Mouse (Mus musculus) megakaryocyte, embryonic 14.5 days (primary cell): ENCODE results near the gene Zfp536.

Experiments
- FLI1 ChIP-seq: IDR thresholded peaks from 2 replicates; pipeline ENCODE4 v1.6.1; 2012; ENCODE audit warnings: low read length, inconsistent platforms, mixed read lengths
- GATA1 ChIP-seq: IDR thresholded peaks from 3 replicates; pipeline ENCODE4 v1.6.1; 2012; ENCODE audit warnings: mixed read lengths, low read length, inconsistent platforms, borderline replicate concordance

- TF ChIP-seq GATA1 (no peak), FLI1 (no peak)
These were observed 4.4 kb downstream of the Zfp536 start for GRCm38 (mm10) chr7:37769004-37769403.
